Mouse (Mus musculus): Measurements from ENCODE around the gene Sympk.

GRCm38 (mm10) chr7:19097217-19097616, 73.0 kb downstream of the Sympk start:
- no peak for TF ChIP-seq POLR2A (IDR thresholded peaks at IDR 0.05; ENCODE audit: extremely low read depth, insufficient read depth, low read length)
- TF ChIP-seq CTCF (IDR thresholded peaks at IDR 0.05; ENCODE audit: extremely low read depth, insufficient read depth, low read length), result no peak
